Mouse (Mus musculus) c-Kit-positive CD71-positive TER-119-positive erythroid progenitor cells, embryonic 14.5 days (primary cell): ENCODE measurements at regions not wholly inside any gene's neighbourhood (a gene's known extent, or its start where the extent isn't known, plus 50 kb on each side); places are given as distances from the start of the nearest gene placed in this dataset.

Experiments used
- DNase-seq: peaks from one replicate; pipeline ENCODE4 v3.0.0-alpha.2; 2013; ENCODE audit warnings: low spot score

DNA sequence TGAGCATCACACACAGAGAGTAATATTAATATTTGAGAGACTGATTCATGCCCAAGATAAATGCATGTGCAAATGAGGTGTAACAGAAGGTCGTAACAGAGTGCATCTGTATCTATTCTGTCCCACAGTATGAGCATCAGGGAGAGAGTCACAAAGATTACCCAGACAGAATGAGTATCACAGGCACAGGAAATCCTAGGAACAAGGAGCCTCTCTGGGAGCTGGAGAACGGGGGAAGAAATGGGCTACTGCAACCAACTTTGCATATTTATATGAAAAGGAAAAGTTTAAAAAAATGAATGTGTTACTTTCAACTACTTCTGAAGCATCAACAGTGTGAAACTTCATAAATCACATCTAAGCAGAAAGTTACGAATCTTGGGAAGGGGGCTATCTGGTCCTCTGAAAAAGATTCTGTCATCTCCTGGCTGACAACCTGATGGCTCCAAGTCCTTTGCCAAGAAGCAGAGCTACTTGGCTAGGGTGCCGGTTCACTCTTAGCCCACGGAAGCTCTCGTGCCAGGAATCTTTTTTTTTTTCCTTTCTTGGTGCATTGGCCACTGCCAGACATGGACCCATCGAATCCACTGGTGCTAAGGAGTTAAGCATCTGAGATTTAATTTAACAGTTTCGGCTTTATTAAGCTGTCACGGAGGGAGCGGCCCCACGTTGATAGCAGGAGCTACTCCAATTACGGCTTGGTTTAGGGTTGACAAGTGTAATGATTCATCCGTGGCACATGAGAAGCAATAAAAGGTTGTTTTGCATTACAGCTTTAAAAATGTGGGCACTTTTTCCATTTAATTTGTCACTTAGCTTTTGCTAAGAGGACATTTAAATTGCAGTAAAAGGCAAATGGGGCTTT lies 277.6 kb upstream of the Smim15 start:
- DNase-seq = no peak

- DNase-seq = no peak
Observed at GRCm38 (mm10) chr13:107763911-107764310, 280.3 kb upstream of the Smim15 start.

GRCm38 (mm10) chr13:107760511-107760910 lies 283.7 kb upstream of the Smim15 start:
- no peak for DNase-seq

DNA sequence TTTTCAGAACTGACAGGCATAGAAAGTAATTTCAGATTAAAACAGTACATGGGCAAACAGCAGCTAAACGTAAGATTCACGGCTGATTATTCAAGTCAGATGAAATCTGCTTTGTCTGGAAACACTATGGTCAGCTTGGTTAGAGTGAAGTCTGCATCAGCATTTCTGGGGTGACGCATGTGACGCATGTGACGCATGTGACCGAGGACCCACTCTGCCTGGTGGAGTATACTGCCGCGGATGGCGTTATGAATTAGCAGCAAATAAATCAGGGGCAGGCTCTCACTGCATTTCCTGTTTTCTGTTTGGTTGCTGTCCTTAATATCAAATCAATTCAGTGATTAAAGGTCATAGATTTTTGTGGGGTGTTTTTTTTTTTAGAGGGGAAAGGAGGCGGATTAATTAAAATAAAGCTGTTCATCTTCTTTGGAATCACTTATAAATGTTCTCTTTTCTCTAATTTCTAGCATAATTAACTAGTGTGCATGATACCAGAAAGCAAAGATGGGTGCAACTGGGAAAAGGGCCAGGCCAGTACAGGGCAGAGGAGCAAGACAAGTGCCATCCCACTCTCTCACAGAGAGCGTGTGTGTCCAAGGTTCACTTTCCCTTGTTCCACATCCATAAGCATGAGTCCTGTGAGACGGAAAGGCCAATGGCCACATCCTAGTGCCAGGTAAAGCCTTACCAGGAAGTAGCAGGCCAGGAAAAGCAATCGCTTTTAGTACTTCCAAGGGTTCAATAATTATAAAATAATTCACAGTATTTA lies 285.7 kb upstream of the Smim15 start:
- no peak for DNase-seq

DNA sequence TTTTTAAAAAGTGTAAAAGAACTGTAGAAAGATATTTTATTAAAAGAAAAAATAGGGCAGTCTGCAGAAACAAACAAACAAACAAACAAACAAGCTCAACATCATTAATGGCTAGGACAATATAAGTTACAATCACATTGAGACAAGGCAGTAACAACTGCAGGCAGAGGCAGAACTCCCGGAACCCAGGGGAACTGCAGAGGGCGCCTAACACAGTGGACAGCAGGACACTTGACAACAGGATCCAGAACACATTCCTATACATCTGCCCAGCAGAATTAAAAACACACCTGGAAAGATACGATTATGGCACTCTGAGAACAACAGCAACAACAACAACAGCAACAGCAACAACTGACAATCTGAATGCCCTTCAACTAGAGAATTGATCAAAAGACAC lies 291.5 kb upstream of the Smim15 start:
- no peak for DNase-seq

GRCm38 (mm10) chr13:107743464-107744218 lies 300.6 kb upstream of the Smim15 start:
- no peak for DNase-seq

DNA sequence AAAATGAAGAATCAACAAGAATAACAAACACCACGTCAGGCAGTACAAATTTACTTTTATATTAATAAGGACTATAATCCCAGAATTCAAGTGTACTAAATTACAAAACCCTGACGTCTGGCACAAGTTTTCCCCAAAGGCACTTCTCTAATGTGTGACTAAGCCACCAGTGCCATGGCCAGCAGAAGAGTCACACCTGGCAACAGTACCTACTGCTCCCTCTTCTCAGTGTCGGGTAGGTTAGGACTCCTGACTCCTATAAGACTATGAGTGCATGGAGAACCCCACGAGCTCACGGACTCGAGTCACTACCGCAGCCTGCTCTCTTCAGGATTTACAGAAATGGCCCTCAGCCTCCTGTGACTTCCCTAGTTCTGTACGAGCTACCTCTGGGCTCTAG lies 307.7 kb upstream of the Smim15 start:
- no peak for DNase-seq

DNA sequence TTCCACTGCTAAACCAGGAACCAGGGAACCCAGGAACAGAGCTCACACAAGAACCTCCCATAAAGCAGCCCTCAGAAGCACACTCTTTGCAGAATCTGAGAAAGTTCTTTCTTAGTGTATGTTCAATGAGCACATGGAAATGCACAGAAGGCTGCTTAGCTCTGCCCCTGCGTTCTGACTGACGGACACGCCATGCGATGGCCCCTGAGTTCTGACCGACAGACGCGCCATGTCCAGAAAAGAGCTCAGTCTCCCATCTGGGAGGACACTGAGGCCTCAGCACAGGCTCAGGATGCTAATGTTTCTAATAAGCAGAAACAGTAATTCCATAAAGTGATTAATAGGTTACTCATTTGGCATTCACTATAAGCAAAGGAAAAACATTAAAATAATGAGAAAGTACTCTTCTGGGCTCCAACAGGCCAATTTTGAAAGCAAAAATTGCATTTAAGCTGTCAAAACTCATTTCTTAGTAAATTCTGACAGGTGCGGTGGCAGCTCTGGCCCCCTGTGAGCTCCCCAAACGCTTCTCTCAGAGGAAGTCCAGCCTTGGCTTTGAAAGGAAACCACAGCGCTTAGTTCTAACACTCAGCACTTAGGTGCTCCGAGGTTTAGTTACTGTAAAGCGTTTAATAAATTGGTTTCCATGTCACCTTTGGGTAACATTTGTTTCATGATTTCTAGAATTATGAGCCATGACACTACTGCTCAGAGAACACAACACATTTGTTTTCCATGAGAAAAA lies 309.9 kb upstream of the Smim15 start:
- DNase-seq = no peak

DNA sequence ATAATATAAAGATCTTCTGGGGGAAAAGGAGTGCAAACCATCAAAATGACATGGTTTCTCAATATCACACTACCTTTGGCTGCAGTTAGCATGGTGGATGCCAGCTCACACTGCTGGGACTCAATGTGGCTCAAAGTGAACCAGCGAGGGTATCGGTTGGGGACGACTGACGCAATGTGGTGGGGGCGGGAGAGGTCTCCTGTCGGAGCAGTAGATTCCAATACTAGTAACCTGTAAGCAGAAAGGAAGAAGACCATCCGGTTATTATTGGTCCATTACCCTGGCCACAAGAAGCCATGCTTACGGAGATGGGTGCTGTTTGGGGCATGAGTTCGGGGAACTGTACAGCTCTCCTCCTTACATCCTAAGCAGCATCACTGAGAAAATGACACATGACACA lies 313.3 kb upstream of the Smim15 start:
- DNase-seq = no peak

GRCm38 (mm10) chr13:107726491-107726890 lies 317.8 kb upstream of the Smim15 start:
- DNase-seq = no peak

- no peak for DNase-seq
Observed at GRCm38 (mm10) chr13:107721901-107722300, 322.3 kb upstream of the Smim15 start.

GRCm38 (mm10) chr13:107720874-107721574 lies 323.2 kb upstream of the Smim15 start:
- no peak for DNase-seq

GRCm38 (mm10) chr13:107718973-107719620 lies 325.1 kb upstream of the Smim15 start:
- no peak for DNase-seq

DNA sequence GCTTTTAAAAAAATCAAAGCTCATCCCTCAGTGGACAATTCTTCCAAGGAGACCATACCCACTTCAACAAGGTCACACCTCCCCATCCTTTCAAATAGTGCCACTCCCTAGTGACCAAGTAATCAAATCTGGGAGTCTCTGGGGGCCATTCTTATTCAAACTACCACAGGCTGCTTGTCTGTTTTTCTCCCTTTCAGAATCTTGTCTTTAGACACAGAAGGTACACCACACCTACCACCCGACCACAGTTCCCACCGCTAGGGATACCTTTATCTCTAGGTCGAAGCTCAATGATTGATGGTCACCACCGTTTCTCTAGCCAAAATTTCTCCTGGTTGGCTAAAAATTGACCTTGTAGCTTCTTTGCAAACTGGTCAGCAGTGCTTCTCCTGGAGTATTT lies 328.6 kb upstream of the Smim15 start:
- no peak for DNase-seq

DNA sequence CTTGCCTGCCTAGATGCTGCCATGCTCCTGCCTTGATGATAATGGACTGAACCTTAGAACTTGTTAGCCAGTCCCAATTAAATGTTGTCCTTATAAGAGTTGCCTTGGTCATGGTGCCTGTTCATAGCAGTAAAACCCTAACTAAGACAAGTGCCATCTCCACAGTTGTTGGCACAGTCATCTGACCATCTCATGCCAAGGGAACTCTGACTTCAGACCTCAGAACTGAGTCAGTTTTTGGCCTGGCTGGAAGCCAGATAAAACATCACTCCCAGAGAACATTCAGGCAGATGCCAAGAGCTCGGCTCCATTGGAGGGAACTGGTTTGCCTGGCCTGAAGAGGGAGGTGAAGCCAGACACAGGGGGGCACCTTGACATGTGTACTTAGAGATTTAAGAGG lies 330.2 kb upstream of the Smim15 start:
- DNase-seq = no peak

DNA sequence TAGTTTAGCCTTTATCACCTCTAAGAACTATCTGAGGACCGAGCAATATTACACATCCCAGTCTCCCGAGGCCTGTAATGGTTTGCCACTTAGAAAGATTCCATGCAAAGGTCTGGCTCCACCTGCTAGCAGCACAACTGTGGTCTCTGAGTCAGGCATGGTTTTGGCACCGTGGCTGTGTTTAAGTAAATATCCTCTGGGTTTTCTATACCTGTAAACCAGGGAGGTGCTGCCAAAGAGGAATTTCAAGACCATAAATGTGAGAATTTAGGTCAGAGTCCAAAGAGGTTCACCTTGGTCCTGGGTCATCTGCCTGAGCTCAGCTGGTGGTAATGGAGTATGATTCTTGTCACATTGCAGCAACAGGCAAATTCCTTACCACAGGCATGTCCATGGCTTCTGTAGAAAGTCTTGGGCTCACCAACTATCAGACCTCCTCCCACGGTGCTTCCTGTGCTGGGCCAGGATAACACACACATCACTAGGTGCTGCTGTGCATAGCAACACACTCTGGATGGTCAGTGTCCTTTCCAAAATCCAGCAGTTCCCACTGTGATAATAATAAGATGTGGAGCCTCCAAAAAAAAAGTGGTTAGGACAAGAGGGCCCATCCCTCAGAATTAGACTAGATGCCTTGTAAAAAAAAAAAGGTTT lies 332.8 kb upstream of the Smim15 start:
- DNase-seq = no peak

- DNase-seq = no peak
Observed at GRCm38 (mm10) chr13:107710368-107710767, 333.9 kb upstream of the Smim15 start.

- no peak for DNase-seq
Observed at GRCm38 (mm10) chr13:107709828-107710227, 334.4 kb upstream of the Smim15 start.

GRCm38 (mm10) chr13:107703736-107704135 lies 340.5 kb upstream of the Smim15 start:
- no peak for DNase-seq
